Mouse (Mus musculus) hindbrain, embryonic 14.5 days (tissue): ENCODE results near the gene Gm26920. TPM values are rescaled to one million over a fixed set of nuclear protein-coding genes. Genes with fewer than 3 reads are reported as not detected.

Experiments
- ATAC-seq: fragments of 200-750 bp; cut with Nextera tagmentation; 2 replicates; pipeline ENCODE4 v1.8.0; 2017; ENCODE audit warnings: moderate number of reproducible peaks, mild to moderate bottlenecking, moderate TSS enrichment, moderate library complexity; ENCODE audit not compliant: low FRiP score
- DNase-seq: peaks from one replicate; pipeline ENCODE4 v3.0.0-alpha.2; 2015; ENCODE audit warnings: low spot score
- H3K27ac ChIP-seq: fragments of 300-500 bp; sonication (generic); 2 replicates; pipeline ENCODE4 v1.5.1; 2014; ENCODE audit warnings: mild to moderate bottlenecking, moderate library complexity
- H3K27me3 ChIP-seq: fragments of 300-500 bp; sonication (generic); 2 replicates; pipeline ENCODE4 v1.6.1; 2014; ENCODE audit warnings: mild to moderate bottlenecking, low read length, mixed read lengths; ENCODE audit not compliant: control insufficient read depth, insufficient read depth
- H3K36me3 ChIP-seq: fragments of 300-500 bp; sonication (generic); replicated peaks from 2 replicates; pipeline ENCODE4 v1.6.1; 2014; ENCODE audit not compliant: control insufficient read depth, insufficient read depth
- H3K4me1 ChIP-seq: fragments of 300-500 bp; sonication (generic); replicated peaks from 2 replicates; pipeline ENCODE4 v1.6.1; 2014; ENCODE audit warnings: antibody characterized with exemption, low read length, mixed read lengths; ENCODE audit not compliant: control insufficient read depth, insufficient read depth
- H3K4me2 ChIP-seq: fragments of 300-500 bp; sonication (generic); replicated peaks from 2 replicates; pipeline ENCODE4 v1.6.1; 2014; ENCODE audit warnings: mild to moderate bottlenecking, moderate library complexity
- H3K4me3 ChIP-seq: fragments of 300-500 bp; sonication (generic); replicated peaks from 2 replicates; pipeline ENCODE4 v1.5.1; 2014; ENCODE audit warnings: mild to moderate bottlenecking, low read length
- H3K9ac ChIP-seq: fragments of 300-500 bp; sonication (generic); 2 replicates; pipeline ENCODE4 v1.6.1; 2014
- H3K9me3 ChIP-seq: fragments of 300-500 bp; sonication (generic); 2 replicates; pipeline ENCODE4 v1.6.1; 2016; ENCODE audit warnings: low read length; ENCODE audit not compliant: control insufficient read depth
- WGBS: fragments of 180-500 bp; shearing (Covaris S2); extraction: QIAGEN DNeasy Blood & Tissue Kit; methylation state at CpG from one replicate; pipeline ENCODE4 v1.1.7; 2014; 5-methylcytosine and 5-hydroxymethylcytosine counted together
- polyA plus RNA-seq: library from polyadenylated mRNA; unstranded; fragments of >200 nt; fragmentation: Nextera tagmentation; extraction: Ambion mirVana; gene quantifications from 2 replicates; pipeline ENCODE4 v1.2.1, GENCODE M21; 2014

The Gm26920 gene
- polyA plus RNA-seq, 1 experiment from 2014 or later, result 0.96 TPM

DNA sequence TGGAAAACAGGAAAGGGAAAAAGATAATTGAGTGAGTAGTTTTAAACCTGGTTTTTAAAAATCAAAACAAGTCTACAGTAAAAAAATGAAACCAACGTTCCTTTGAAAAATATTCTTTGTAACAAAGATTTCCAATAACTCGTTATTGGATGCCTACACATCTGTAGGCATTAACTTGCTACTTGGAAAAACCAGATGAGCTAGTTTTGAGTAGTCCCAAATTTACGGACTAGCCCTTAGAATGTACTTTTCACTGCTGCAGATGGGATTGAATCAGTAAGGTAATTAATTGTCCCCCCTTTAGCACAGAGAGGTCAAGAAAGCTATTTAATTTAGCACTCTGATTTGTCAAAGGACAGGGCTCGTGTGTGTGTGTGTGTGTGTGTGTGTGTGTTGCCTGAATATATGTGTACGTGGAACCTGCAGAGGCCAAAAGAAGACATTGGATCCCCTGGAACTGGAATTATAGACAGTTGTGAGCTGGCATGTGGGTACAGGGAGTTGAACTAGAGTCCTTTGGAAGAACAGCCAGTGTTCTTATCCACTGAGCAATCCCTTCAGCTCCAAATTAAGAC lies 5.4 kb upstream of the Gm26920 start:
- Histone ChIP-seq H3K4me2 (peak overlapping the region; percentile 88), H3K36me3 (peaks cover 14% of the 10 kb centered on the region), H3K27me3 (no peaks in the 10 kb centered on the region), H3K4me3 (peak overlapping the region; percentile 63), H3K27ac (peak overlapping the region; percentile 98), H3K4me1 (peaks cover 23% of the 10 kb centered on the region), H3K9me3 (no peaks in the 10 kb centered on the region), H3K9ac (peak overlapping the region; percentile 82)
- ATAC-seq (no peak), DNase-seq (peak; percentile 31)
- 4% methylated on average over 5 of the region's 5 CpGs for whole genome bisulfite sequencing

- Histone ChIP-seq H3K9ac (peak within 1 kb of the TSS; percentile 82), H3K27me3 (no peaks in the 10 kb centered on the region), H3K36me3 (peaks cover 6% of the 10 kb centered on the region), H3K4me3 (peak within 1 kb of the TSS; percentile 63), H3K4me1 (peaks cover 23% of the 10 kb centered on the region), H3K27ac (peak within 1 kb of the TSS; percentile 98), H3K9me3 (no peaks in the 10 kb centered on the region), H3K4me2 (peak within 1 kb of the TSS; percentile 88)
- peak; percentile 81 for ATAC-seq
- under 1% methylated on average over 26 of the region's 26 CpGs for WGBS
- peak; percentile 94 for DNase-seq
Observed at GRCm38 (mm10) chr7:30094646-30095429, 4.6 kb upstream of the Gm26920 start, which contains the start of gene Zfp260. Gene Zfp260, plus strand, starts transcription at chr7:30094777.

- no peak for ATAC-seq
- DNase-seq, result no peak
- 75% methylated on average over 6 of the region's 6 CpGs for WGBS
Observed at GRCm38 (mm10) chr7:30093918-30094415, 3.8 kb upstream of the Gm26920 start.

GRCm38 (mm10) chr7:30092666-30093065 lies 2.5 kb upstream of the Gm26920 start:
- H3K9me3 ChIP-seq, result no peaks in the 10 kb centered on the region
- H3K4me1 ChIP-seq, result peaks cover 38% of the 10 kb centered on the region

More at GRCm38 (mm10) chr7:30093918-30094415, 3.8 kb upstream of the Gm26920 start:
- H3K27me3 ChIP-seq, result no peaks in the 10 kb centered on the region
- no peaks in the 10 kb centered on the region for H3K36me3 ChIP-seq
- no peaks in the 10 kb centered on the region for H3K9me3 ChIP-seq
- peak overlapping the region; percentile 63 for H3K4me3 ChIP-seq
- H3K4me2 ChIP-seq, result peak overlapping the region; percentile 88
- H3K4me1 ChIP-seq, result peaks cover 29% of the 10 kb centered on the region
- H3K9ac ChIP-seq, result 0 out of 2 replicates have a peak overlapping the region, but pooled peaks have one; percentile 26
- 0 out of 2 replicates have a peak overlapping the region, but pooled peaks have one; percentile 98 for H3K27ac ChIP-seq

GRCm38 (mm10) chr7:30090970-30091585 lies 868 bp upstream of the Gm26920 start:
- H3K27ac ChIP-seq, result peak overlapping the region; percentile 80
- peak; percentile 65 for DNase-seq
- no peak for ATAC-seq
- peaks cover 9% of the 10 kb centered on the region for H3K36me3 ChIP-seq
- peak overlapping the region; percentile 58 for H3K4me3 ChIP-seq
- WGBS, result 7% methylated on average over 9 of the region's 9 CpGs
- H3K4me2 ChIP-seq, result peak overlapping the region; percentile 67
- peak overlapping the region; percentile 67 for H3K9ac ChIP-seq
- H3K27me3 ChIP-seq, result no peaks in the 10 kb centered on the region
- H3K9me3 ChIP-seq, result no peaks in the 10 kb centered on the region
- peaks cover 29% of the 10 kb centered on the region for H3K4me1 ChIP-seq

More at GRCm38 (mm10) chr7:30092666-30093065, 2.5 kb upstream of the Gm26920 start:
- ATAC-seq (no peak), DNase-seq (no peak)
- H3K4me2 ChIP-seq, result no peak overlapping the region
- no peaks in the 10 kb centered on the region for H3K27me3 ChIP-seq
- no peak overlapping the region for H3K9ac ChIP-seq
- 79% methylated on average over 9 of the region's 9 CpGs for WGBS
- H3K27ac ChIP-seq, result no peak overlapping the region
- H3K36me3 ChIP-seq, result no peaks in the 10 kb centered on the region
- no peak overlapping the region for H3K4me3 ChIP-seq

DNA sequence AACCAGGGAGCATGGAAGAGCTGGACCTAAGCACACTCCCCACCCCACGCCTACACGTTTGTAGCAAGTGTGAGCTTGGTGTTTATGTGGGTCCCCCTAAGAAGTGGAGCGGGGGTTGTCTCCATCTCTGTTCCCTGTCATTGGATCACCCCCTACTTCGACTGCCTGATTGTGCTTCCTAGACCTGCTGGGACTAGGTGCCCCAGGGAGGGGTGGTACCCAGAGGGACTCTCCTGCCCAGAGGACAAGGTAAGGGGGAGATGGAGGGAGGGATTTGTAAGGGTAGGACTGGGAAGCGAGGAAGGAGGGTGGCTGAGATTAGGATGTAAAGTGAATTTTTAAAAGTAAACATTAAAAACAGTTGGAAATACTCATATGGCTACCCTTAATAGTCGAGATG lies 805 bp downstream of the Gm26920 start:
- Histone ChIP-seq H3K9me3 (no peaks in the 10 kb centered on the region), H3K9ac (peak overlapping the region; percentile 67), H3K4me2 (peak overlapping the region; percentile 67), H3K36me3 (peaks cover 25% of the 10 kb centered on the region), H3K4me3 (peak overlapping the region; percentile 58), H3K27me3 (no peaks in the 10 kb centered on the region), H3K4me1 (peaks cover 25% of the 10 kb centered on the region), H3K27ac (no peak overlapping the region)
- WGBS, result 17% methylated on average over 6 of the region's 6 CpGs
- DNase-seq (no peak), ATAC-seq (no peak)

DNA sequence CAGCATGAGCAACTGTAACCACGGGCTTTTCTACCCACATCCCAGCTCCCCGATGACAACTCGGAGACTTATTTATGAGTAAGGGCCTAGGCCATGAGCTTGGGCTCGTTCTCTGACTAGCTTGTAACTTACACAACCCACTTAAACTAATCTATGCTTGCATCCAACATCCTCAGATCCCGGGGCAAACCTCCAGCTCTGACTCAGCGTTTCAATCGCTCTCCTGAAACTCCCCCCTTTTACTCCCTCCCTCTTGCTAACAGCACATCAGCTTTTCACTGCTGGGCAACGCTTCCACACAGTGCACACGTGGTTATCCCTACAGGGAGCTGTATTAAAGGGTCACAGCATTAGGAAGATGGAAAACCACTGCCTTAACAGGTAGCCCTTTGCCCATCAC lies 3.7 kb downstream of the Gm26920 start:
- H3K36me3 ChIP-seq, result peaks cover 51% of the 10 kb centered on the region
- H3K9ac ChIP-seq, result no peak overlapping the region
- ATAC-seq, result no peak
- no peak for DNase-seq
- H3K27me3 ChIP-seq, result no peaks in the 10 kb centered on the region
- H3K27ac ChIP-seq, result no peak overlapping the region
- no peak overlapping the region for H3K4me2 ChIP-seq
- H3K4me3 ChIP-seq, result no peak overlapping the region
- 94% methylated on average over 9 of the region's 9 CpGs for WGBS
- H3K4me1 ChIP-seq, result peaks cover 20% of the 10 kb centered on the region
- H3K9me3 ChIP-seq, result no peaks in the 10 kb centered on the region

DNA sequence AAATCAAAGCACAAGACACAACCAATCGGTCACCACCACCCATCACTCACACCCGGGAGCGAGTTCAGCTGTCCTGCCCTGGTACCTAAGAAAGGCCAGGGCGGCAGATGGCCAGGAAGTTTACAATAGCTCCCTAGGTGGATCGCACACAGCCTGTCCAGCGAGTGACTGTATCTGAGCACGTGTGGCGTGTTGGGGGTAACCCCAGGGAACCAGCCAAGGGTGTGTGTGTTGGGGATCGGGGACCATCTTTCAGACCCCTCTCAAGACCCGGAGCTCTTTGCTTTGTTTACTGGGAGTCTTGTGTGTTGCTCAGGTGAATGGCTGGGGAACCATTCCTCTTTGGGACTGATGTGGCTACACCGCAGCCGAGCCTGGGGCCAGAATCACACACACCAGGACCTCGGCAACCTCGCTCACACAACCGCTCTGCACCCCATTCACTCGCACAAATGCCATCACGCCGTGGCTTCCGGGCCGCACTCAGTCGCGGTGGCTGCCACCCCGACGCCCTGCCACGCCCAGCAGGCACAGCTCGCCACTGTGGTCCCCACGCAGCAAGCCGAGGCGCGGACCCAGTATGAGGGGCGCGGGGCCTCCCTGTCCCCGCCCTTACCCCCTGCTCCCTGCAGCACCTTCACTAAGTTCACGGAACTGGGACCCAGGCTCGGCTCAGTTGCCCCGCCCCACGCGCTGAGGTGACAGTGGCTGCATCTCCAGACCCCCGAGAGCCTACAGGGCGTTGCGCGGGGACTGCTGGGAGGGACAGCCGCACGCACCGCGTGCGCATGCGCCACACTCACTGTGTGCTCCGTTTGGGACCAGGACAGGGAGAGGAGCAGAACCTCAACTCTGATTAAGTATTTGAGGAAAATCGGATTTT lies 17.8 kb downstream of the Gm26920 start, which contains the start of gene Zfp82:
Gene Zfp82 (minus strand): TSS at position 755 of the 883 bp plus-strand sequence.
- WGBS, result under 1% methylated on average over 50 of the region's 50 CpGs
- H3K9ac ChIP-seq, result peak within 1 kb of the TSS; percentile 71
- peaks cover 26% of the 10 kb centered on the region for H3K36me3 ChIP-seq

More for the DNA sequence above, 17.8 kb downstream of the Gm26920 start, which contains the start of gene Zfp82:
- no peaks in the 10 kb centered on the region for H3K27me3 ChIP-seq
- H3K4me3 ChIP-seq, result peak within 1 kb of the TSS; percentile 62
- ATAC-seq, result peak; percentile 91
- H3K27ac ChIP-seq, result peak within 1 kb of the TSS; percentile 73
- no peaks in the 10 kb centered on the region for H3K9me3 ChIP-seq
- H3K4me1 ChIP-seq, result peaks cover 4% of the 10 kb centered on the region
- H3K4me2 ChIP-seq, result peak within 1 kb of the TSS; percentile 93
- DNase-seq, result peak; percentile 88
